Comparison of ENCODE assay signal across 12 mouse cellular contexts in genomic region chr12:108309116-108309794, GRCm38 (mm10). TPM values are rescaled to one million over a fixed set of nuclear protein-coding genes. Genes with fewer than 3 reads are reported as not detected.
DNase-seq lines count a peak whose midpoint lies in the region; ATAC-seq and TF ChIP-seq lines count a peak whose summit lies in the region.
"Had no signal": no experiment of that assay in that cellular context is flagged by ENCODE, and none has a peak within 500 bp of the region (broad histone marks: within the 10 kb centered on the region; RNA-seq: fewer than 3 reads in every experiment).

No protein-coding gene starts in this region.

- H3K27me3 ChIP-seq in heart, postnatal 0 days (ENCODE audit: control insufficient read depth, insufficient read depth, low read length) = peaks cover 14% of the 10 kb centered on the region
- peaks cover 11% of the 10 kb centered on the region for H3K27me3 ChIP-seq in thymus, adult 2 months (ENCODE audit: control insufficient read depth, insufficient read depth, low read length)

- peak; percentile 43 for DNase-seq in kidney, adult 9 months
- DNase-seq in kidney, adult 8-10 months = no peak
- DNase-seq in adrenal gland, postnatal 10 days = peak; percentile 41
- DNase-seq in heart, postnatal 0 days (ENCODE audit: low spot score) = peak; percentile 55
- no peak for DNase-seq in thymus, adult 2 months
- DNase-seq in kidney, postnatal 10 days = no peak
- no peak for DNase-seq in left cerebral cortex, postnatal 4 days
- DNase-seq: forebrain, postnatal 0 days; thymus, postnatal 36 days had no signal

- no peak for TF ChIP-seq CTCF in heart, postnatal 0 days (IDR thresholded peaks at IDR 0.05; ENCODE audit: low read depth)
- TF ChIP-seq CTCF in thymus, adult 2 months (IDR thresholded peaks at IDR 0.05; ENCODE audit: borderline replicate concordance, control insufficient read depth, extremely low read depth, insufficient read depth, low read length, poor library complexity) = no peak

- TF ChIP-seq EP300 in heart, postnatal 0 days (IDR thresholded peaks at IDR 0.05; ENCODE audit: low read depth) = no peak

- no peak overlapping the region for H3K4me2 ChIP-seq in heart, postnatal 0 days (ENCODE audit: low read depth, low read length)

- no peaks in the 10 kb centered on the region for H3K9me3 ChIP-seq in heart, postnatal 0 days (replicated peaks; ENCODE audit: control insufficient read depth, low read length)

- H3K27ac ChIP-seq in heart, postnatal 0 days (ENCODE audit: low read depth) = peak overlapping the region; percentile 73
- H3K27ac ChIP-seq in thymus, adult 2 months (ENCODE audit: control insufficient read depth, insufficient read depth, low read length) = no peak overlapping the region
- H3K27ac ChIP-seq: liver, embryonic 14.5 days had no signal

- peaks cover 10% of the 10 kb centered on the region; the same call in 1 of the 2 replicates for H3K4me1 ChIP-seq in heart, postnatal 0 days (ENCODE audit: control insufficient read depth, insufficient read depth)
- no peaks in the 10 kb centered on the region for H3K4me1 ChIP-seq in thymus, adult 2 months (replicated peaks; ENCODE audit: control insufficient read depth, insufficient read depth, low read length)

- TF ChIP-seq POLR2A in thymus, adult 2 months (IDR thresholded peaks at IDR 0.05; ENCODE audit: control insufficient read depth, extremely low read depth, insufficient read depth, low read length, poor library complexity) = no peak

- ATAC-seq in heart, postnatal 0 days (ENCODE audit: insufficient read depth, low read depth) = peak; percentile 53
- peak; percentile 87 for ATAC-seq in megakaryocyte progenitor cell, adult 5-6 weeks (replicated peaks; ENCODE audit: poor library complexity)
- ATAC-seq: forebrain, postnatal 0 days; hindbrain, embryonic 16.5 days had no signal

- no peak overlapping the region for H3K4me3 ChIP-seq in heart, postnatal 0 days (ENCODE audit: low read depth, low read length)
- no peak overlapping the region for H3K4me3 ChIP-seq in thymus, adult 2 months (ENCODE audit: control insufficient read depth, insufficient read depth, low read length)

- H3K9ac ChIP-seq in heart, postnatal 0 days (replicated peaks; ENCODE audit: low read depth, low read length) = no peak overlapping the region
- H3K9ac ChIP-seq: forebrain, postnatal 0 days; liver, embryonic 14.5 days had no signal

- no peaks in the 10 kb centered on the region for H3K36me3 ChIP-seq in heart, postnatal 0 days (replicated peaks; ENCODE audit: control insufficient read depth, insufficient read depth, low read length)
- no peaks in the 10 kb centered on the region for H3K36me3 ChIP-seq in thymus, adult 2 months (ENCODE audit: control insufficient read depth, insufficient read depth, low read length)

- 45% methylated on average over 8 of the region's 8 CpGs for WGBS in heart, postnatal 0 days
- WGBS in thymus, adult 2 months = 30% methylated on average over 7 of the region's 8 CpGs

- intact Hi-C loops in left cerebral cortex, postnatal 4 days (cut with DNase I) = no loop called here

RNA-seq across cellular contexts. Expression of gene Hhipl1, which starts 3.2 kb away (rescaled TPM):
- total RNA-seq in adrenal gland, postnatal 10 days (2021) = 1 to 10 TPM in 1 of 2 experiments, under 1 TPM in 1; 0.96 to 1.1 TPM
- total RNA-seq in heart, postnatal 0 days (2014; rRNA removed; ENCODE audit: low replicate concordance) = 0.70 and 5.0 TPM in 2 replicates
- polyA plus RNA-seq in heart, postnatal 0 days (2015; fragmentation: Nextera tagmentation; extraction: Ambion mirVana) = 0.58 and 0.61 TPM in 2 replicates
- total RNA-seq in megakaryocyte progenitor cell, adult 5-6 weeks (2015) = not detected in 2 replicates
- total RNA-seq in megakaryocyte progenitor cell, adult 5-6 weeks (2017) = not detected in 2 replicates
- polyA plus RNA-seq in thymus, adult 2 months (2012; rRNA removed) = 0.33 and 0.54 TPM in 2 replicates
- 1 to 10 TPM; 6.3 to 6.6 TPM for total RNA-seq in left cerebral cortex, postnatal 4 days (2021)

RNA-seq across cellular contexts. Expression of gene Cyp46a1, which starts 24.9 kb away (rescaled TPM):
- total RNA-seq in adrenal gland, postnatal 10 days (2021) = 1 to 10 TPM; 1.6 to 2.2 TPM
- 1.0 and 3.6 TPM in 2 replicates for total RNA-seq in heart, postnatal 0 days (2014; rRNA removed; ENCODE audit: low replicate concordance)
- polyA plus RNA-seq in heart, postnatal 0 days (2015; fragmentation: Nextera tagmentation; extraction: Ambion mirVana) = 3.0 and 3.1 TPM in 2 replicates
- total RNA-seq in megakaryocyte progenitor cell, adult 5-6 weeks (2015) = 0.10 and 0.51 TPM in 2 replicates
- not detected in 2 replicates for total RNA-seq in megakaryocyte progenitor cell, adult 5-6 weeks (2017)
- 0.50 and 0.69 TPM in 2 replicates for polyA plus RNA-seq in thymus, adult 2 months (2012; rRNA removed)
- 10 to 100 TPM; 65.7 to 78.6 TPM for total RNA-seq in left cerebral cortex, postnatal 4 days (2021)

RNA-seq across cellular contexts. Expression of gene Ccdc85c, which starts 34.0 kb away (rescaled TPM):
- 10 to 100 TPM; 19.8 to 22.1 TPM for total RNA-seq in adrenal gland, postnatal 10 days (2021)
- 44.7 and 56.2 TPM in 2 replicates for total RNA-seq in heart, postnatal 0 days (2014; rRNA removed; ENCODE audit: low replicate concordance)
- polyA plus RNA-seq in heart, postnatal 0 days (2015; fragmentation: Nextera tagmentation; extraction: Ambion mirVana) = 6.9 and 7.8 TPM in 2 replicates
- total RNA-seq in megakaryocyte progenitor cell, adult 5-6 weeks (2015) = 0.39 and 0.64 TPM in 2 replicates
- 0.46 and 1.6 TPM in 2 replicates for total RNA-seq in megakaryocyte progenitor cell, adult 5-6 weeks (2017)
- polyA plus RNA-seq in thymus, adult 2 months (2012; rRNA removed) = 26.1 and 35.2 TPM in 2 replicates
- 10 to 100 TPM; 60.2 to 64.1 TPM for total RNA-seq in left cerebral cortex, postnatal 4 days (2021)

Comparison
In these comparisons a context has a peak if more than half of its experiments do, and no peak if none do; other contexts are left out.
1. DNase-seq: peak in kidney, adult 9 months (single experiment), adrenal gland, postnatal 10 days (single experiment) and heart, postnatal 0 days (single experiment); none in kidney, adult 8-10 months (0 of 2), thymus, adult 2 months (single experiment), kidney, postnatal 10 days (single experiment) and left cerebral cortex, postnatal 4 days (single experiment).
2. RNA of gene Cyp46a1, which starts 24.9 kb away (total RNA-seq): 65.7 to 78.6 TPM in left cerebral cortex, postnatal 4 days; 1.0 to 3.6 TPM in heart, postnatal 0 days, 1.6 to 2.2 TPM in adrenal gland, postnatal 10 days and 0.10 to 0.51 TPM in megakaryocyte progenitor cell, adult 5-6 weeks; every median in the first group is over 10 times any median in the second.
3. RNA of gene Ccdc85c, which starts 34.0 kb away (total RNA-seq): 60.2 to 64.1 TPM in left cerebral cortex, postnatal 4 days, 44.7 to 56.2 TPM in heart, postnatal 0 days and 19.8 to 22.1 TPM in adrenal gland, postnatal 10 days; 0.39 to 1.6 TPM in megakaryocyte progenitor cell, adult 5-6 weeks; every median in the first group is over 4 times any median in the second.